Mouse (Mus musculus) cerebellum, postnatal 25 days (tissue): ENCODE data around the gene Mfng.

ENCODE experiments used
- DNase-seq, 2 experiments: peaks; one replicate each; pipeline ENCODE4 v3.0.0; 2021; ENCODE audit warnings: mixed read lengths in 2 of 2

The Mfng gene

DNA sequence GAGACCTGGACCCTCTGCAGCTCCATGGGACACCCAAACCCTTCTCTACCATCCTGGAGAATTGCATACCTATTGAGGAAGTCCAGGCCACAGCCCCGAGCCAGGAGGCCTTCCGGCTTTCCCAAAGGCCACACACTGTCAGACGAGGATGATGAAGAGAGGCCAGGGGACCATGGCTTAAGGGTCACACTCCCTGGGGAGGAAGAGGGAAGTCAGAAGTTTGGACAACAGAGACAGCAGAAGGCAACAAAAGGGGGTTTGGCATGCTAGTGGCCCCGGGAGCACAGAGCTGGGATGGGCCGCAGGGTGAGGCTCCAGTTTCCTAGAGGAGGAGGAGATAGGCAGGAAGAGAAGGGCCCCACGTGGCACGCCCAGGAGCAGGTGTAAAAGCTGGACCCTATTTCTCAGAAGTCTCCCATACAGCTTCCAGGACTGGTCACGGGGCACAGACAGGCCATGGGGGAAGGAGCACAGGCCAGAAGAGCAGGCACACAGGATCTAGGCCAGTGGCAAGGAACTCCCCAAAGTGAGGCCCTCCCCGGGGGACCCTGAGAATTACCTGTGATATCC, 14.1 kb upstream of the Mfng start:
- DNase-seq = no peak

DNA sequence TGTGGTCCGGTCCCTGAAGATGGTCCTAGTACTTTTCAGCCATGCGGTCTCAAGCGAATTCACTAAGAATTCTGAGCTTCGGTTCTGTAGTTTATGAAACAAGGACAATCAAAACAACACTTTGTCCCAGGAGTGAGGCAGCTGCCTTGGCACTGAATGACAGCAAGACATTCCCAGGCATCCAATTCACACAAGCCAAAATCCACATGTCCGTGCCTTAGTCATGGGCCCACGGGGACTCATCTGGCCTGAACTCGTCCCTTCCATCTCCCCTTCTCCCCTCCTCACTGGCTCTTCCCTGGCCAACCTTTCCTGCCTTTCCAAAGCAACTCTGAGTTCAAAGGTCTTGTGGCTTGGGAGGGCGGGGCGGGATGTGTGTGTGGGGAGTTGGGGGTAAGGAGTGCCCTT, 13.1 kb upstream of the Mfng start:
- DNase-seq = no peak

- DNase-seq = no peak
These were observed 12.7 kb upstream of the Mfng start for GRCm38 (mm10) chr15:78785961-78786360.

DNA sequence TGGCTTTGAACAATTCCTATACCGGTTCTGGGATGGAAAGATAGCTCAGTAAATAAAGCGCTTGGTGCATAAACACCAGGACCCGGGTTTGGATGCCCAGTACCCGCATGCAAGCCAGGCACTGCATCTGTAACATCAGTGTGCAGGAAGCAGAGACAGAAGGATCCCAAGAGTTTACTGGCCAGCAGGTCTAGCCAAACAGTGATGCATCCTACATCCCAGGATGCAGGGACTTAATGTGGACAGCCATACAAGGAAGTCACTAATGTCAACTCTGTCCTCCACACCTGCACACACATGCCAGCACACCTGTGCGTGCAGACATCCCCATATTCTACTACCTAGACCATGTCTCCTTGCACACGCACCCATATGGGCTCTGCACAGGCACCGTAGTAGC, 12.0 kb upstream of the Mfng start:
- no peak for DNase-seq

DNA sequence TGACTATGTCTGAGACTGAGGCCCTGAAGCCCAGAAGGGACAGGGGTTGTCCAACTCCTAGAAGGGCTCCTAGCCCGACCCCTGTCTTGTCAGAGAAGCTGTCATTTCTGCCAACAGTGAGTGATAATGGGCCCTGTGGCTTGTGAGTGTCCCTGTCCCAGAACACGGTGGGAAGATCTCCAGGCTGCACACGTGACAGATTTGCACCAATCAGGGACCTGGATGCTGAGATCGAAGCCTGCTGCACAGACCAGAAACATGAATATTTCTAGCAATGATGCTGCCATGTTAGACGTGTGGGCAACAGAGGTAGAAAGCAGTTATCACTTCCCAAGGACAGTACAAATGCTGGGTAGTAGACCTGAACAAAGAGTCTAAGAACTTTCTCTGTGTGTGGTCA, 11.2 kb upstream of the Mfng start:
- no peak for DNase-seq

GRCm38 (mm10) chr15:78782348-78783103, 9.3 kb upstream of the Mfng start:
- no peak for DNase-seq

DNA sequence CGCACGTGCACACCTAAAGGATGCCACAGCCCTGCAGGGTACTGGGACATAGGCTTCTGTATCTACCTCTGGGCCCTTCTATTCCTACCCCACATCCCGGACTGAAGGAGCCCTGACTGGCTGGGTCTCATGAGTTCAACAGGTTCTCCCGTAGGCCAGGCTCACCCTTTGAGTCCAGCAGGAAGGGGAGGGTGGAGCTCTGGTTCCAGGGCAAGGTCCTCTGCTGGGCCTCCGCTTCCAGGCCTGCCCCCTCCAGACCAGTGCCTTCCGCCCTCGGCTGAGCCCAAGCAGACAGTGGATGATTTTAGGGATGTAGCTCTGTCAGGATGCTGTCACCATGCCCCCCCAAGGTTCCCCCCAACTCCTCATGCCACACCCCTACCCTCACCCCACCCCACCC, 7.6 kb upstream of the Mfng start:
- DNase-seq = no peak

DNA sequence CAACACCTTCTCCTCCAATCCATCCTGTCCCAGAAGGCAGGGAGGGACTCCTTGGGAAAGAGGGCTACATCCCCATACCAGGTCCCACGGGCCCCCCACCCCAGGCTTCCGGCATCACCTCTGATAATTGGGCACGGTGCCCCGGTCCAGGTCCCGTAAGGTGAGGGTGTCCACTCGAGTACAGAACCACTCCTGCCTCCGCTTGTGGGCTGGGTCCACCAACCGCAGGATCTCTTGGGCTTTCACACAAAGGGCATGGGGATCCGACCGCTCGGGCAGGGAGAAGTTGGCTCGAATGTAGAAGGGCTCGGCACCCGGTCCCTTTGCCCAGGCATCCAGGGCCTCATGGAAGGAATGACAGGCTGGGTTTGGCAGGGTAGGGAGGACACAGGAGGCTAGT, 7.1 kb upstream of the Mfng start:
- DNase-seq = no peak

- DNase-seq = no peak
These were observed 6.4 kb upstream of the Mfng start for GRCm38 (mm10) chr15:78779690-78780089.

DNA sequence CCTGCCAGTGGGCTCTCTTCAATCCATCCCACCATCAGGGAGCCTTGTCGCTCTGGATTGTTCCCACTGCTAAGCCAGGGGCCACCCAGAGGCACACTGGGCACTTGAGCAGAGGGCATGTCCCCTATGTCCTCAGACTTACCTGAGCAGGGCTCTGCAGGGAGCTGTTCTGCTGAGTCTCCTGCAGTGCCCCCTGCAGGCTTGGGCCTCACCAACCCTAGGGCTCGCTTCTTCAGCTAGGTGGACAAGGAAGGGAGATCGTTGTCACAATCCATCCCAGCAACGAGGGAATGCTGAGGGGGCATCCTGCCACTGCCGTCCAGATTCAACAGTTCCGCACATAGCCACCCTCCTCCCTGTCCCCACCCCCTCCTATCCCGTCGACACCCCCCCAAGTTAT, 6.0 kb upstream of the Mfng start:
- no peak for DNase-seq

GRCm38 (mm10) chr15:78778077-78778870, 5.0 kb upstream of the Mfng start:
- peak; percentile 87 to 92 for DNase-seq

- no peak for DNase-seq
These were observed 419 bp downstream of the Mfng start for GRCm38 (mm10) chr15:78772856-78773255.

DNA sequence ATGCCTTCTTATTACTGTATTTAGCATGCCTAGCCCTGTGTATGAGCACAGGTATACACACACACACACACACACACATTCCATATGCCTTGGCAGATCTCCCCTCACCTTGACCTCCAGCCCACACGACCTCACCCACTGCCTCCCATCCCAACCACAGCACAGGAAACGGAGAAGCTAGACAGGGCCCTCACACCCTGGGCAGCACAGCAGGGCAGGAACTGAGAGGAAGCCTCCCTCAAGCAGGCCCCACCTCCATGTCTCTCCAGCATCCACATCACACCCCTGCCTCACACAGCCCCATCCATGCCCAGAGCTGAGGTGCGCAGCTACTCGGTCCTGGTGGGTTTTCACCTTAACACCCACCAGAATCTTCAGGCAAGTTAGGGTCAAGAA, 909 bp downstream of the Mfng start:
- no peak for DNase-seq

GRCm38 (mm10) chr15:78771531-78772367, 1.5 kb downstream of the Mfng start:
- DNase-seq = no peak

- DNase-seq = no peak
These were observed 2.3 kb downstream of the Mfng start for GRCm38 (mm10) chr15:78770983-78771355.

- no peak for DNase-seq
These were observed 2.9 kb downstream of the Mfng start for GRCm38 (mm10) chr15:78770234-78770982.

DNA sequence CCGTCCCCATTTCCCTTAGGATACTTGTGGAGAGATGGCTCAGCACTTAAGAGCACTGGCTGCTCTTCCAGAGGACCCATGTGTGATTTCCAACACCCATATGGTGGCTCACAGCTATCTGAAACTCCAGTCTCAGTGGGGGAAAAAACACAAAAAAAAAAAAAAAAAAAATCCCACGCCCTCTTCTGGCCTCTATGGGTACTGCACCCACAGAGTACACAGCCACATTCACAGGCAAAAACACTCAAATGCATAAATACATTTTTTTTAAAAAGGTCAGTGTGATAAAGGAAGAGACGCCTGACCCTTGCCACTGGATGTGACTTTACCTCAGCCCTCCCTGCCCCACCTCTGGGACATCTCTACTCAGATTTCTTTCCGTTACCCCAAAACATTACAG, 4.2 kb downstream of the Mfng start:
- no peak for DNase-seq

- no peak for DNase-seq
These were observed 9.6 kb downstream of the Mfng start for GRCm38 (mm10) chr15:78763704-78764103.

- DNase-seq = no peak
These were observed 10.1 kb downstream of the Mfng start for GRCm38 (mm10) chr15:78763210-78763609.

DNA sequence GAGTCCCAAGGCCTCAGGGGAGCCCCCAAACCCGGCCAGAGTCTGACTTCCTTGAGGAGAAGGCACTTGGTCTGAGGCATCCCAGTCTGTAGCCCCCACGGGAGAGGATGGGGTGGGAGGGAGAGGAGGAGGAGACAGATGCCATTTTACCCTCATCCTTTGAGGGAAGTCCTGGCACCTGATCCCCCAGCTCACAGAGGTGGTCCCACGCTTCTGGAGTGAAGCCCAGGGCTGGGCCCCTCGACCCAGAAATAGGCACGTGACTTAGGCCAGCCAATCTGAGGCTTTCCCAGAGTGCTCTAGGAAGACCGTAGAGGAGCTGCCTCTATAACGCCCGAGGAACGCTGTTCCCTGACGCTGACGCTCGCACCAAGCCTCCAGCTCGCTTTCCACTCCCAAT, 12.2 kb downstream of the Mfng start:
- DNase-seq = no peak

GRCm38 (mm10) chr15:78758132-78758531, 15.1 kb downstream of the Mfng start:
- no peak for DNase-seq

GRCm38 (mm10) chr15:78755966-78756725, 17.1 kb downstream of the Mfng start:
- DNase-seq = no peak
